Mouse (Mus musculus) liver, embryonic 11.5 days (tissue): ENCODE results near the gene Pwp2. TPM values are rescaled to one million over a fixed set of nuclear protein-coding genes. Genes with fewer than 3 reads are reported as not detected.
A peak's percentile ranks its signal among the peaks of the same experiment; 100 is the strongest.

Experiments used
- ATAC-seq: fragments of 200-750 bp; cut with Nextera tagmentation; replicated peaks from 2 replicates; pipeline ENCODE4 v1.8.0; 2017; ENCODE audit warnings: moderate number of reproducible peaks, mild to moderate bottlenecking, moderate TSS enrichment, moderate library complexity; ENCODE audit not compliant: low FRiP score
- DNase-seq: peaks from one replicate; pipeline ENCODE4 v3.0.0-alpha.2; 2017; ENCODE audit warnings: low spot score
- H3K27ac ChIP-seq: fragments of 300-500 bp; sonication (generic); 2 replicates; pipeline ENCODE4 v1.5.1; 2014; ENCODE audit warnings: mild to moderate bottlenecking, low read depth, low read length, control low read depth
- H3K27me3 ChIP-seq: fragments of 300-500 bp; sonication (generic); replicated peaks from 2 replicates; pipeline ENCODE4 v1.6.1; 2014; ENCODE audit warnings: low read length, mixed read lengths; ENCODE audit not compliant: control insufficient read depth, insufficient read depth
- H3K36me3 ChIP-seq: fragments of 300-500 bp; sonication (generic); 2 replicates; pipeline ENCODE4 v1.6.1; 2014; ENCODE audit warnings: mild to moderate bottlenecking, low read length, moderate library complexity, mixed read lengths; ENCODE audit not compliant: control insufficient read depth, insufficient read depth
- H3K4me1 ChIP-seq: fragments of 300-500 bp; sonication (generic); replicated peaks from 2 replicates; pipeline ENCODE4 v1.6.1; 2014; ENCODE audit warnings: low read length, mixed read lengths; ENCODE audit not compliant: control insufficient read depth, insufficient read depth
- H3K4me2 ChIP-seq: fragments of 300-500 bp; sonication (generic); 2 replicates; pipeline ENCODE4 v1.6.1; 2014; ENCODE audit warnings: mild to moderate bottlenecking, control low read depth, moderate library complexity
- H3K4me3 ChIP-seq: fragments of 300-500 bp; sonication (generic); 2 replicates; pipeline ENCODE4 v1.5.1; 2014; ENCODE audit warnings: low read depth, low read length, control low read depth
- H3K9ac ChIP-seq: fragments of 300-500 bp; sonication (generic); 2 replicates; pipeline ENCODE4 v1.6.1; 2014; ENCODE audit warnings: low read depth, low read length, control low read depth
- H3K9me3 ChIP-seq: fragments of 300-500 bp; sonication (generic); 2 replicates; pipeline ENCODE4 v1.6.1; 2016; ENCODE audit warnings: low read length, inconsistent platforms, mixed read lengths; ENCODE audit not compliant: control insufficient read depth
- WGBS: fragments of 180-500 bp; shearing (Covaris S2); extraction: QIAGEN DNeasy Blood & Tissue Kit; methylation state at CpG from one replicate; pipeline ENCODE4 v1.1.7; 2014; 5-methylcytosine and 5-hydroxymethylcytosine counted together
- polyA plus RNA-seq: library from polyadenylated mRNA; unstranded; fragments of >200 nt; fragmentation: Nextera tagmentation; extraction: Ambion mirVana; gene quantifications from 2 replicates; pipeline ENCODE4 v1.2.1, GENCODE M21; 2014

Gene Pwp2
- polyA plus RNA-seq, 1 experiment from 2014 or later, result 30.8 TPM

DNA sequence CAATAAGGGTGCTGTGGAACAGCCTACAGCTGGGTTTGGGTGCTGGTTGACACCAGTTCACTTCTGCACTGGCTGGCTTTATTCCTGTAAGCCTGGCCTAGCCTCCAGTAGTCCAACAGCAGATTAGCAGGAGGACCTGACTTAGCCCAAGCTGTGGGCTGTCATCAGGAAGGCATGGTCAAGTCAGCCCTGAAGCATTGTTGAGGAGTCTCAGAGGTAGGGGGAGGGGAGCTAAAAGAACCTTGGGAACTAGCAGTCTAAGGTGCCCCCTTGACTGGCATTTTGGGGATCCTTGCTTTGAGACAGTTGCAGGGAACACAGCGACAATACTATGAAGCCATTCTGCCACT is 44.7 kb downstream of the Pwp2 start:
- no peaks in the 10 kb centered on the region for H3K27me3 ChIP-seq
- no peak overlapping the region for H3K4me3 ChIP-seq
- no peaks in the 10 kb centered on the region for H3K9me3 ChIP-seq
- no peak overlapping the region for H3K9ac ChIP-seq
- ATAC-seq (no peak), DNase-seq (no peak)
- peaks cover 10% of the 10 kb centered on the region for H3K4me1 ChIP-seq
- WGBS, result 75% methylated on average over 1 of the region's 1 CpGs
- no peak overlapping the region for H3K27ac ChIP-seq
- H3K36me3 ChIP-seq, result no peaks in the 10 kb centered on the region
- H3K4me2 ChIP-seq, result no peak overlapping the region

DNA sequence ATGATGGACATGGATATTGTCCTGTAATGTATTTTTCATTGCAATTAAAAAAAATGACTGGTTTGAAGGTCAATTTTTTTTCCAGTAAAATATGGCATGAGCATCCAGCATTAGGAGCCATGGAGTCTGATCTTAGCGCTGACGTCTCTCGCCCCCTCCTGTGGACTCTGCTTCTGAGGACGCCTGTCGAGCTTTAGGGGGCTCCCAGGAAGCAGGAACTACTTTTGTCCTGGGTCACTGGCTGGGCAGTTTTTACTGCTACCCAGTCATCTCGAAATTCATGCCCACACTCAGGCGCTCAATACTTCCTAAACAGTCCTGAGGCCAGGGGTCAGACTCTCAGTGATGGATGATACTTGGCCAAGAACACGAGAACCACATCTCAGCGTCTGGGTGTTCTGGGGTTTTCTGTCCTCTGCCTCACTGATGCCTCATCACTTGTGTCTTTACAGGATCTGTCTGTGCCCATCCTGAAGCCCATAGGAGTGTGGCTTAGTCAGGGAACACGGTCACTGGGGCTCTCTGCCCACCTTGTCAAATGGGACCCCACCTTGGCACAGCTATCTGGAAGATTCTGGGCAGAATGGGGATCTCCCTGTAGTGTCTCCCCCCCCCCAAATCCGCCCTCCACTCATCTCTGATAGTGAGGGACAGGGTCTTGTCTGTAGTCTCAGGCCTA is 45.2 kb downstream of the Pwp2 start:
- WGBS, result 65% methylated on average over 11 of the region's 11 CpGs
- Histone ChIP-seq H3K36me3 (no peaks in the 10 kb centered on the region), H3K4me3 (no peak overlapping the region), H3K4me2 (no peak overlapping the region), H3K9ac (no peak overlapping the region), H3K27me3 (no peaks in the 10 kb centered on the region), H3K4me1 (peaks cover 15% of the 10 kb centered on the region), H3K27ac (no peak overlapping the region), H3K9me3 (no peaks in the 10 kb centered on the region)
- ATAC-seq (no peak), DNase-seq (no peak)

DNA sequence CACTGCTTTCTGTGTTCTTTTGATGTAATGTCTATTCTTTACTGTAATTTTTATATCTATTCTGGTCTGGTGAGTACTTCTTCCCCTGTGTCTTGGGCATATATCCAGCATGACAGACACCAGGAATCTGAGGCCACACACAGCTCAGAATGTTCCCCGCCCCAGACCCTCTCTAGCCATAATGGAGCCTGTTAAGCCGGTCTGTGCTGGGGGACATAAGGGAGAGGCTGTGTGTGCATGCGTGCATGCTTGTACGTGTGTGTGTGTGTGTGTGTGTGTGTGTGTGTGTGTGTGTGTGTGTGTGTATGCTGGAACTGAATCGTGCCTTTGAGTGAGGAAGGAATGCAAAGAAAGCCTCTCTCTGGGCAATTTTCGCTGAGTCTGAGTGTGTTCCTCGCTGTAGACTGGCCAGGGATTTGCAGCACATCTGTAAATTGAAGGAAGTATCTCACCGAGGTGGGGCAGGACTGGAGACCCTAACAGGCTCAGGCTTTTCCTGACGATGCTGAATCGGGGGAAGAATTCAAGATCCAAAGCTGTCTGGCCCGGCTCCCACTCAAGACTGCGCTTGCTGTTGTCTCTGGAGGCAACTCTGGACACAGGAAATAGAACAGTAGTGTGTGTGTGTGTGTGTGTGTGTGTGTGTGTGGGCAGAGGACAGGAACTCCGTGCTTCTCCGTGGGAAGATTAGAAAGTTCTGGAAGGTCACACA is 46.0 kb downstream of the Pwp2 start:
- H3K9ac ChIP-seq, result no peak overlapping the region
- peaks cover 20% of the 10 kb centered on the region for H3K4me1 ChIP-seq
- no peaks in the 10 kb centered on the region for H3K36me3 ChIP-seq
- H3K27ac ChIP-seq, result peak overlapping the region; percentile 61
- no peak for ATAC-seq
- H3K9me3 ChIP-seq, result no peaks in the 10 kb centered on the region
- H3K4me2 ChIP-seq, result no peak overlapping the region
- no peak for DNase-seq
- H3K4me3 ChIP-seq, result no peak overlapping the region
- no peaks in the 10 kb centered on the region for H3K27me3 ChIP-seq
- 52% methylated on average over 14 of the region's 14 CpGs for WGBS

DNA sequence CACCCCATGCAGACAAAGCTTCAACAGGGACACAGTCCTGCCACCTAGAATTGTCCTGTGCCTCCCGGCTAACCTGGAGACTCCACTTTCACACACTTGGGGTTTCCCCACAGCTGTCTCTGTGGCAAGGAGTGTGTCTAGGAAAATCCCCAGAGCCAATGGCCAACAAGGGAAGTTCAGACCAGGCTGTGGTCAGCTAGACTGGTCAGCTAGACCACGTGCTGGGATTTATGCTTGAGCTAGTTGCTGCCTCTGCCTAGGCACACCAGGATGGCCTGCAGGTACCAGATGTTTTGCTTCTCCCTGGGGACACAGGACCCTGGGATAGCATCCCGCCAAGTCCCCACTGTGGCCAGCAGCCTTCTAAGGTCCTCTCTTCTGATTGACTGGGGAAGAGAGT is 47.8 kb downstream of the Pwp2 start:
- H3K27ac ChIP-seq, result no peak overlapping the region
- no peak for DNase-seq
- WGBS, result 77% methylated on average over 3 of the region's 3 CpGs
- H3K27me3 ChIP-seq, result no peaks in the 10 kb centered on the region
- H3K4me1 ChIP-seq, result peaks cover 20% of the 10 kb centered on the region
- no peak overlapping the region for H3K4me2 ChIP-seq
- no peaks in the 10 kb centered on the region for H3K9me3 ChIP-seq
- no peak overlapping the region for H3K9ac ChIP-seq
- H3K4me3 ChIP-seq, result no peak overlapping the region
- ATAC-seq, result no peak
- no peaks in the 10 kb centered on the region for H3K36me3 ChIP-seq

DNA sequence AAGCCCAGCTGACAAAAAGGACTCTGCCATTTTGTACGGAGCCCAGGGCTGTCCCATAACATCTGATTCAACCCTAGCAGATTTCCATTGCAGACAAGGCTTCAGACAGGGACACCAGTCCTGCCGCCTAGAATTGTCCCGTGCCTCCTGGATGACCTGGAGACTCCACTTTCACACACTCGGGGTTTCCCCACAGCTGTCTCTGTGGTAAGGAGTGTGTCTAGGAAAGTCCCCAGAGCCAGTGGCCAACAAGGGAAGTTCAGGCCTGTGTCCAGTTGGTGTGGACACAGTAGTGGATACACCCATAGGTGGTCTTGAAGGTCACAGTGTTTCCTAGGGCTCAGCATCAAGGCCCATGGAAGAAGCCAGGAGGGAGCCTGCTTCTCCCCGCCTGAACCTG is 49.0 kb downstream of the Pwp2 start:
- Histone ChIP-seq H3K27ac (no peak overlapping the region; the same call in 1 of the 2 replicates), H3K4me1 (peaks cover 20% of the 10 kb centered on the region), H3K9me3 (no peaks in the 10 kb centered on the region), H3K4me3 (no peak overlapping the region), H3K36me3 (no peaks in the 10 kb centered on the region), H3K27me3 (no peaks in the 10 kb centered on the region), H3K4me2 (no peak overlapping the region; the same call in 1 of the 2 replicates), H3K9ac (no peak overlapping the region)
- WGBS, result 76% methylated on average over 5 of the region's 5 CpGs
- ATAC-seq (peak; percentile 18; the same call in 1 of the 2 replicates), DNase-seq (no peak)

DNA sequence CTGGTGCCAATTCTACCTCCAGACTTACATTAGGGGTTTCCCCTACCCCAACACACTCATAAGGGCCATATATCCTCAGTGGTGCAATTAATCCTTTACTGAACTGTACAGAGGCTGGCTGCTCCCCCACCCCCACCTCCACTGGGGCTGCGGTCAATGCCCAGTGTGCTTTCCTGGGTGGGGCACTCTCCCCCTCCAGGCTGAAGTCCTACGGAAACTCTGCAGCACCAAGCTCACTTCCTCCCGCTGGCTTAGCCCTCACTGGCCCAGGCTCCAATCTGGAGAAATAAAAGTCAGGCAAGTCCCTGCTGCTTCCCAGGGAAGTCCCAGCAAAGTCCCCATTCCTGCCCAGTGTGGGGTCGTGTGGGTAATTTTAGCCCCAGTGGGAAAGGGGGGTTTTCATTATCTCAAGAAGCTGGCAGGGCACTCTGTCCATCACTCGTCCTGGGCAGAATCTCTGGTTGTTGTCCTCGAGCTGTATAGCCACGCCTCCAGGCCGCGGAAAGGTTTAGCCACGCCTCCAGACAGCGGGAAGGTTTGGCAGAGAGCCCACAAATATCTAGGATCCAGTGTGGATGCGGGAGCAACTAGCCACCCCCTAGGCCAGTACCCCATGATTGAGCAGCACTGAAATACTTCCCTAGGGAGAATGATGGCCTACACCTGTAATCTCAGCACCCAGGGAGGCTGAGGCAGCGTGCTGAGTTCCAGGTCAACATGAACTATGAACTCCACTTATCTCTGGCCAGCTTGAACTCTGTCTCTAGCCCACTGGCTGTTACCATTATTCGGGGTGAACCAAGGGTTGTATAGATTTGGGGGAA is 49.8 kb downstream of the Pwp2 start:
- peak; percentile 65 for ATAC-seq
- Histone ChIP-seq H3K36me3 (no peaks in the 10 kb centered on the region), H3K27me3 (no peaks in the 10 kb centered on the region), H3K4me1 (peaks cover 20% of the 10 kb centered on the region), H3K4me2 (peak overlapping the region; percentile 33), H3K9me3 (no peaks in the 10 kb centered on the region), H3K4me3 (no peak overlapping the region), H3K27ac (peak overlapping the region; percentile 28; the same call in 1 of the 2 replicates), H3K9ac (no peak overlapping the region)
- peak; percentile 64 for DNase-seq
- WGBS, result 10% methylated on average over 14 of the region's 14 CpGs

DNA sequence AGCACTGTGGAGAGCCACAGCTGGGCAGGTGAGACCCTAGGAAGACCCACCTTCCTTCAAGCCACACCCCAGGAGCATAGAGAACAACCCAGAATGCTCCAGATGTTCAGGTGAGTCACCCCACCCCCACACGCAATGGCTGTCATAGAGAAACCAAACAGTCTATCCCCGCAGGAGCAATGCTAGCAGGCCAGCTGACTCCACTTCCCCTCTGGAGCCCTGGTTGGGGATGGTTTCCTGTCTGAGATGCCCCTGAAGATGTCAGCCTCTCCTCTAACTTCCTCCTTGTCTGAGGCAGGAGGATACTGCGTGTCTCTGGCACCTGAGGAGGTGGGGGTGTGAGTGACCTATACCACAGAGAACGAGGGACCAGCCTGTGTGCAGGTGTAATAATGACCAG is 50.5 kb downstream of the Pwp2 start:
- no peaks in the 10 kb centered on the region for H3K9me3 ChIP-seq
- DNase-seq, result no peak
- no peak for ATAC-seq
- 36% methylated on average over 4 of the region's 4 CpGs for WGBS
- no peak overlapping the region for H3K9ac ChIP-seq
- no peak overlapping the region; the same call in 1 of the 2 replicates for H3K4me2 ChIP-seq
- H3K27me3 ChIP-seq, result 0 out of 2 replicates have a peak, but pooled peaks cover 3% of the 10 kb centered on the region
- H3K4me3 ChIP-seq, result no peak overlapping the region
- peaks cover 20% of the 10 kb centered on the region for H3K4me1 ChIP-seq
- H3K27ac ChIP-seq, result no peak overlapping the region
- no peaks in the 10 kb centered on the region for H3K36me3 ChIP-seq

DNA sequence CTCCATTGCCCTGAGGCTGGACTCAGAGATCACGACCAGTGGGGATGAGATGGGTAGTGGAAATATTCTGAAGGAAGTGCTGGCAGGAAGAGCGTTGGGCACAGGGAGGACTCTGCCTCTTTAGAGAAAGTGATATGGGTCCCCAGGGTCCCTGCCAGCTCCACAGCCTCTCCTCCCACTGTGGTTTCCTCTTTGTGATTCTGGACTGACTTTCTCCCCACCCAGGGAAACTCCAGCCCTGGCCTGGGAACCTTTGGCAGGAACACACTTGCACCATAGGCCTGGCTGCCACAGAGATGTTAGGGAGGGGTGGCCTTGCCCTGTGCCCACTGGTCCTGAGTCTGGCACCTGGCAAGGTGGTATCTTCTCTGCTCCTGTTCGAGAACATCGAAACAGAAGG is 55.0 kb downstream of the Pwp2 start:
- ATAC-seq (no peak), DNase-seq (no peak)
- H3K27me3 ChIP-seq, result 0 out of 2 replicates have a peak, but pooled peaks cover 3% of the 10 kb centered on the region
- H3K36me3 ChIP-seq, result no peaks in the 10 kb centered on the region
- peaks cover 12% of the 10 kb centered on the region for H3K4me1 ChIP-seq
- 66% methylated on average over 4 of the region's 4 CpGs for WGBS
- H3K27ac ChIP-seq, result no peak overlapping the region
- H3K9me3 ChIP-seq, result no peaks in the 10 kb centered on the region
- no peak overlapping the region for H3K4me2 ChIP-seq
- no peak overlapping the region for H3K9ac ChIP-seq
- H3K4me3 ChIP-seq, result no peak overlapping the region
